Mouse (Mus musculus) G1E-ER4 (cell line): Measurements from ENCODE around the gene Rbm33. TPM values are rescaled to one million over a fixed set of nuclear protein-coding genes. Genes with fewer than 3 reads are reported as not detected.
A peak's percentile ranks its signal among the peaks of the same experiment; 100 is the strongest.

Experiments
- GATA1 ChIP-seq: IDR thresholded peaks from one replicate; pipeline ENCODE4 v1.8.0; 2012; ENCODE audit warnings: low read length, inconsistent platforms
- polyA plus RNA-seq: library from polyadenylated mRNA; stranded (reverse); fragments of >175 nt; gene quantifications from 2 replicates; pipeline ENCODE4 v1.2.3, GENCODE M21; 2012

Rbm33 gene
- polyA plus RNA-seq: 47.1 and 48.0 TPM in 2 replicates

DNA sequence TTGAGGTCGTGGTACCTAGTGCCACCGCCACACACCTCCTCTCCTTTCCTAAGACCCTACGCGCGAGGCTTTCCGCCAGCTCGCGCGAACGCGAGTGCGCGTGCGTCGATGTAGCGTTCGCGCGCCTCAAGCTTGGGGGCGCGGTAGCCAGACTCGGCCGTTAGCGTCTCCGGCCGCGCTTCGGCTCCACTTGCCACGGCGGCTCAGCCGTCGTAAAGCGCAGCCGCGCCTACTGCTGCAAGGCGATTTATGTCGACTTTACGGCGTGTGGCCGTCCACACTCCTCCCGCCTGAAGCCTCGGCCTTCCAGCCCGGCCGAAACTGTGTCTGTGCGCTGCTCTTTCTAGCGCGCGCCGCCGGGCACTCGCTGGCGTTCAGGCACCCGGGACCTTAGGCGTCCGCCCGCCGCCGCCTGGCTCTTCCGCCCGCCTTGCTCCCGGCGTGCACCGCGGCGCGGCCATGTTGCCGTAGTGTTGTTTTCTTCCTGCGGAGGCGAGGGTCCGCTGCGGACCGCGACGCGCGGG is at the start of gene Rbm33:
Rbm33 (plus strand) TSS at position 400 of the 524 bp plus-strand sequence.
- no peak for TF ChIP-seq GATA1

DNA sequence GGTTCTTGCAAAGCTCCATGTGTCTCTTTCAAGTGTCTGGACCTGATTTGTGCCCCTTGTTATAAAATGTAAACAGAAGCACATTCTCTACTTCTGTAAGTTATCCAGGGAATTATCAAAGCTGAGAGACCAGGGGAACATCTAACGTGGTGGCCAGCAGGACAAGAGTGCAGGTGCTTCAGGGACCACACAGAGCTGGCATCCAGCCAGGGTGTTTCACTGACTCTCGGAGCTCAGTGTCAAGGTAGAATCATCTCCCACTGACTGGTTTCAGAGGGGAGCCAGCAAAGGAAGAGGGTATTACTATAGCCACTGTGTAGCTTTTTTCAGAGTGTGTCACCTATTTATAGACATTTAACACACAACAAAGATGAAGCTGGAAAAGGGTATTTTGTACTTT is 49.3 kb upstream of the Rbm33 start:
- no peak for TF ChIP-seq GATA1

DNA sequence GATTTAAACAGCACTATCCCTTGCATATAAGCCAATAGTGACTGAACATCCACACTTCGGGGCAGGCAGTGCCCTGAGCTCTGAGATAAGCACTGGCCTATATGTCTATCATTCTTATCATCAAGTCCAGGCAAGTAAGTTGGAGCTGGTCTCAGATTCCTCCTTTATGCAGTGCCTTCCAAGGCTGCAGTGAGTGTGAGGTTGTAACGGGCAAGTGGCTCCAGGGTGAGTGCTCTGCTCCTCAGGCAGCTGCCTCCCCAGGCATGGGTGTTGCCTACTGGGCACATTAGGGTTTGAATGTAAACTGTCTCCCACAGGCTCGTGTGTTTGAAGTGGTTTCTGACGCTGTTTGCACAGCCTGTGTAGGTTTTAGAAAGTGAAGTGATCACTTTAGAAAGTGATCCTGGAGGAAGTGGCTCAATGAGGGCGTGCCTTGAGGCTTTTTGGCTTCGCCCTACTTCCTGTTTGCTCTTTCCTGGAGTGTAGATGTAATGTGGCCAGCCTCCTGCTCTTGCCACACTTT is 47.4 kb upstream of the Rbm33 start:
- peak; percentile 76 for TF ChIP-seq GATA1

DNA sequence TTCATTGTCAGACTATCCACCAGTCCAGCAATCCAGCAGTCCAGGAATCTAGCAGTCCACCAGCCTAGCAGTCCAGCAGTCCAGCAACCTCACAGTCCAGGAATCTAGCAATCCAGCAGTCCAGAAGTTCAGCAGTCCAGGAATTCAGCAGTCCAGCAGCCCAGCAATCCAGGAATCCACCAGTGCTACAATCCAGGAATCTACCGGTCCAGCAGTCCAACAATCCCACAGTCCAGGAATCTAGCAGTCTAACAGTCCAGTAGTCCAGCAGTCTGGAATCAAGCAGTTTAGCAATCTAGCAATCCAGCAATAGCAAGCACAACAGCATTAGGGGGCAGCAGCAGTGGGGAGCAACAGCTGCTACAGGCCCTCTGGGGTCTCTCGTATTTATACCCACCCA is 44.1 kb upstream of the Rbm33 start:
- no peak for TF ChIP-seq GATA1

DNA sequence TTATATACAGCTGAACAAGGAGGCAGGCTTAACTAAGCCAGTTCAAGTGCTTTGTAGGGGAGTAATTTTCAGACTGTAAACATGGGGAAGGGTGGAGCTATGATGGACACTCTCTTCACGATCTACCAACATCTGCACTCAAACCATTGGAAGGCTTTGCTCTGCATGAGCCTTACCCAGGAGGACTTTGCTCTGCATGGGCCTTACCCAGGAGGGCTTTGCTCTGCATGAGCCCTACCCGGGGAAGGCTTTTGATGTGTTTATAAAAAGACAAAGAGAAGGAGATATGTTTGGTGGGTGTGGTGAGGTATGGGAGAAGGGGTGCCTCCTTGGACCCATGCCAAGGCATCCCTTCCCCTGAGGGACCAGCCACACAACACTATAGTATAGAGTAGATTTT is 39.6 kb upstream of the Rbm33 start:
- TF ChIP-seq GATA1: no peak

DNA sequence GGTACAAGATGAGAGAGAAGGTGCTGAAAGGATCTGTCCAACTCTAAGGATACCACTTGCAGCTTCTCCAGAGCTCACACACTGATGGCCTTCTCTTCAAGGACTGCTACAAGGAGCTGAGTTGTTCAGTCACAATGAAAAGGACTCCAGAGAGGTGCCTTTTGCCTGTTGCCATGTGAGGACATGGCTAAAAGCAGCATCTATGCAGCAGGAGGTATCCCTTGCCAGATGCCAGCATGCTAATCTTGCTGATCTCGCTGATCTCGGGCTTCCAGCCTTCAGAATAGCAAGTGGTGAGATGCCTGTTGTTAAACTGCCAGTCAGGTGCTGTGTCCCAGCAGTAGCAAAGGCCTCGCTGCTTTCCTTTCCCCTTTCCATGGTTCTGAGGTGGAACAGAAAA is 27.8 kb upstream of the Rbm33 start:
- no peak for TF ChIP-seq GATA1

DNA sequence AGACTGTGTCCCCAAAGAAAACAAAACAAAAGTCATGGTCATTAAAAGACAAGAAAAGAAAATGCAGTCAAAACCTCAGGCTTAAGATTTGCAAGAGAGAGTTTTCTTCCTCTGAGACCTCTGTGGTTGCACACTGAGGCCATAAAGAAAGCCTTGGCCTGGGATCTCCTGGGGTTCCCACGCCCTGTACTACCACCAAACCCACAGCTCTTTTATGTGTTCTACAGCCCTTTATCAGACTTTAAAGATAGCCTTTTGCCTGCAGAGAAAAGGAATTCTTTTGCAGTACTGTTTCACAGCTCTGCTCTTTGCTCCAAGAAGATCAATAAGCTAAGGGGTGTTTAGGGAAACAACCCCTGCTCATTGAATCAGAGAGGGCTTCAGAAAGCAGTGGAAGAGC is 26.3 kb upstream of the Rbm33 start:
- TF ChIP-seq GATA1: no peak

DNA sequence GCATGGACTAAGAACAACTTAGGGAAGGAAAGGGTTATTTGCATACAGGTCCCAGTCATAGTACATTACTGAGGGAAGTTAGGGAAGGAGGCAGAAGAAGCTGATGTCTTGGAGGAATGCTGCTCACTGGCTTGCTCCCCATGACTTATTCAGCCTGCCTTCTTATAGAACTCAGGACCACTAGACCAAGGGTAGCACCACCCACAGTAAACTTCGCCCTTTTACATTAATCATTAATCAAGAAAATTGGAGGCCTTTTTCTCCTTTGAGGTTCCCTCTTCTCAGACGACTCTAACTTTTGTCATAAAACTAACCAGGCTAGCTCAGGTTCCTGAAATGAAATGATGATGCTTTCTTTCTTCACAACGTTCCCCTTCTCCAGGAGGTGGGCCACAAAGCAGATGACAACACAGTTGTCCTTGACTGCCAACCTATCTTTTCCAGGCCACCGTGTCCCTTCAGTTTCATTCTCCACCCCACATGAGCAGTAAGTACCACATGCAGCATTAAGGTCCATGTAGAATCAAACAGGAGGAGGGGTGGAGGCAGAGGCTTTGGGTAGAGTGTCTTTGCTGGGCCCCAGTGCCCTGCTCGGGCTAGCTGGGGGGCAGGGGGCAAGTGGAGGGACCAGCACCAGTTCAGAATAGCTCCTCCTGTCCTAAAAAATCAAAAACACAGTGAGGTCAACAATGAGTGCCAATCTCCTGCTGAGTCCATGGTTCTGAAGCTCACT is 25.6 kb upstream of the Rbm33 start:
- no peak for TF ChIP-seq GATA1

DNA sequence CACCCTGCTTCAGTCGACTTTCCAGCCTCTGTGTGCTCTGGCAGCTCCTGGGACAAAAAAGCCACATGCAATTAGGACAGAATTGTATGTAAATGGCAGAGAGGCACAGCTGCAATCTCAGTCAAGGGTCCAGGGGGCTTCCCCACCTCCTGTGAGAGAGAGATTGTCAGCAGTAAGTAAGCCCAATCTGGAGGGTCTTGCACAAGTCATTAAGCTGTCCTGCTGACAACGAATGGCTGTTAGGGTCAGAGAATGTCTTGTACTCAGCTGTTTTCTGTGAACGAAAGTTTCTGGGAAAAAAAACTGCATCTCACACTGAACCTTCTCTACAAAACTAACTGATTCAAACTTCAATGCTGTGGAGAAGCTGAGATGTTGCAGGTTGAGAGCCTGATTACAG is 24.6 kb upstream of the Rbm33 start:
- no peak for TF ChIP-seq GATA1

DNA sequence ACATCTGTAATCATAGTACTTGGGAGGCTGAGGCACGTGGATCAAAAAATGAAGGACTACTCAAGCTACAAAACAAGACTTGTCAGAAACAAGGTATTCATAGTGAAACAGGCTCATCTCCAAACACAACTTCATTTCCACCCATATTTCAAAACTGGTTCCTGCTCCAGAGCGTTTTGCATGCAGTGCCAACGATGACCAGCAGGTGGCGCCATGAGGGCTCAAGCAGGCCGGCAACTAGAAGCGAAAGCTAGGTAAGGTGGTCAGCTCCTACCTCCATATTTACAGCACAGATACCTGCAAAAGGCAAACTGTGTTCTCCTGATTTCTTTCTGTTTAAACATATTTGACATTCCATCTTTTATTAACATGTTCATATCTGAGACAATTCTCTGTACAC is 22.9 kb upstream of the Rbm33 start:
- no peak for TF ChIP-seq GATA1

DNA sequence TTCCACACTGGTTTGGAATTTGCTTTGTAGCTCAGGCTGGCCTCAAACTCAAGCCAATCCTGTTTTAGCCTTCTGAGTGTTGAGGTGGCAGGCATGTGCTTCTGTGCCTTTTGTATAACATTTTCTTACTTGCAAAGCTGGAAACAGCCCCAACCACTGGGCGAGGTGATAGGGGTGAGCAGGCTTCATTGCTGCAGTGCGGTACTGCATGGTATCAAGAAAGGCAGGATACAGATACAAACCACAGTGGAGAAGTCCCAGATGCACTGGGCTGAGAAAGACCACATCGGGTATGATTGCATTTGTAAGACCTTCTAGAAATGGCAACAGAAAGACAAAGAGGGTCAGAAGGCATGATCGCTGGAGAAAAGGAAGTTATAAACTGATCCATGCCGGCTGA is 18.8 kb upstream of the Rbm33 start:
- no peak for TF ChIP-seq GATA1

DNA sequence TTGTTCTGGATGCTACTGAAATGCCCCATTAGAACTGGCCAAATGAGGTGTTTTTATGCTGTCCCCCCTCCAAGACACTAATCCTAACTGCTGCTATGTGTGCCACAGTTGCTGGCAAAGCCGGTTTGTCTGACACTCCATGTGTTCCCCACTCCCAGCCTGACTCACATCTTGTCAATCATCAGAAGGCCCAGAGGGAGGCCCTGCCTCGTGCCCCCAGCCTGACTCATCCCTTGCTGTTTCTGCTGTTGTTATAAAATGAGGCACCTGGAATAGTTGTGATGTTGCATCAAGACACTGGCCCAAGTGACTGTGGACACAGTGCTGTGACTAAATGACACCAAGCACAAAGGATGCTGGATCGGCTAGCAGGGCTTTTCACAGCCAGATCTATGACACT is 18.2 kb upstream of the Rbm33 start:
- no peak for TF ChIP-seq GATA1

DNA sequence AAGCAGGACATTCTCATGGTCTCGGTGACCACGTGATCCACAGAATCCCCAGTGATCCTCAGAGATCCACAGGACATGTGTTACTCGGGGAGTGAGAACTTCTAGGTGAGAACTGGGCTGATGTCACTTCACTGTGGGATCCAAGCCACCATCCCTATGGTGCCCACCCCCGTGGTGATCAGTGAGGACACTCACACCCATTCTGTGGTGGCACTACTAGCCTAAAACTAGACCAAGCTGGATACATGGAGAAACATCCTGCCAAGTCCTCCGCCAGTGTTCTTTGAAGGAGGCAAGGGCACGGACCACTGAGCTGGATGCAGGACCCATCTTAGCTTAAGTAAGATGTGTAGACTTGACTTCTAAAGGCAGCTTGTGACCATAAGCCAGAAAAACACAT is 17.6 kb upstream of the Rbm33 start:
- TF ChIP-seq GATA1: no peak

DNA sequence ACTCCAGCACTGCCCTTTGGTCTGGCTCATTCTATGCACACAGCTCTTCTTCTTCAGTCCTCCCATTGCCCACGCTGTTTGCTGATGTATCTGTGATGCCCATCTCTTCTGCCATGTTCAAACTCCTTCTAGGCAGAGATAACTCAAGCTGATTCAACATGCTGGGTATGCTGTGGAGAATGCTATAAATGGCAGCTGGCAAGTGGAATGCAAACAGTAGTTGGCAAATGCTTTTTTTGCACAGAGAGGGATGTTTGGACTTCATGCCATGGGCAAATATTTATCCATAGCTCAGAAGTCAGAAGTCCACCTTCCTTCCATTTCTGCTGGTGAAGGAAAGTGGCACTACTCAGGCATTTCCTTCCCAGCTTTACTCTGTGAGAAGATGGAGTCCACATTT is 14.2 kb upstream of the Rbm33 start:
- no peak for TF ChIP-seq GATA1

DNA sequence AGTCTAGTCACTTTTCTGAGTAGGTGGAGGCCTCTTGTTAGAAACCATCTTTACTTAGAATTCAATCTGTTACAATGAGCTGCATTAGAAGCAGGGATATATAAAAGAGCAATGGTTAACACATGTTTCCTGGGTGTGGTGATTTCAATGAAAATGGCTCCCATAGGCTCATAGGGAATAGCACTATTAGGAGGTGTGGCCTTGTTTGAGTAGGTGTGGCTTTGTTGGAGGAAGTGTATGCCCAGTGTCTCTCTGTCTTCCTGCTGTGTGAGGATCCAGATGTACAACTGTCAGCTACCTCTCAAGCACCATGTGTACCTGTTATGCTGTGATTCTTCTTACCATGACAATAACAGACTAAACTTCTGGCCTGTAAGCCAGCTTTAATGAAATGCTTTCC is 12.4 kb upstream of the Rbm33 start:
- TF ChIP-seq GATA1: no peak

DNA sequence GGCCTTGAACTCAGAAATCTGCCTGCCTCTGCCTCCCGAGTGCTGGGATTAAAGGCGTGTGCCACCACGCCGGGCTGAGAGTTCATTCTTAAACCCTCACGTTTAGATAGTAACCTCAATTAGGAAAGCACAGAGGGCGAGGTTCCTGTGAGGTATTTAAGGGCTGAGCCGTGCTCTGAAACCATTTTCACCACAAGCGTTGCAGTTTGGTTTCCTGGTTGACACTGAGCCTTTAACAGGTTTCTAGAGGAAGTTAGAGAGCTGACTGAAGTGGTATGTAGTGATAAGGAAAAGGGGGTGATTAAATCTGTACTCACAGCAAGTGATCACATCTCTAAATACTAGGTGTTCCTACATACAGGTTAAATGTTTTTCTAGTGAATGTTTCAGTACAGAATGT is 1.4 kb upstream of the Rbm33 start:
- no peak for TF ChIP-seq GATA1

DNA sequence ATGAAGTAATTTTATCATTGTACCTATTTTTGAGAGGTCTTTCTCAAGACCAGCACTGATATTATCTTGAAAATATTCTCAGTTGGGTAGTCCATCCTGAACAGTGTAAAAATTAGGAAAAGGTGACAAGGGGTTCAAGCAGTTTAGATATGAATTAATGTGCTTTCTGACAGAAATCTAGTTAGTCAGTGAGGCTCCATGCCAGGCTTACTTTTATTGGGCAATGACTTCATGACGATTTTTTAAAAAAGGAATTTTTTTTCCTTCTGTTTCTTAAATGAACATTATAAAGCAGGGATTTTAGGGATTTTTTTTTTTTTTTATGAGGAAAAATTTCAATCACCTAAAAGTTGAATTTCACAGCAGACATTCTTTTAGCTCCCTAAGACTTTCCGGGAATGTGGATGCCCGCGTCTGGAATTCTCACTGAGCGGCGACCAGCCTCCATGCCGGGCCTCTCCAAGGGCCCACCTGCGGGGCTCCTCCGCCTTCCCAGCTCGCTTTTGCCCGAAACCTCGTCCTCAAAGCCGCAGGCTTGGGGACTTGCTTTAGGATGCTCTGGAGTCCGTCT is 685 bp upstream of the Rbm33 start:
- no peak for TF ChIP-seq GATA1

DNA sequence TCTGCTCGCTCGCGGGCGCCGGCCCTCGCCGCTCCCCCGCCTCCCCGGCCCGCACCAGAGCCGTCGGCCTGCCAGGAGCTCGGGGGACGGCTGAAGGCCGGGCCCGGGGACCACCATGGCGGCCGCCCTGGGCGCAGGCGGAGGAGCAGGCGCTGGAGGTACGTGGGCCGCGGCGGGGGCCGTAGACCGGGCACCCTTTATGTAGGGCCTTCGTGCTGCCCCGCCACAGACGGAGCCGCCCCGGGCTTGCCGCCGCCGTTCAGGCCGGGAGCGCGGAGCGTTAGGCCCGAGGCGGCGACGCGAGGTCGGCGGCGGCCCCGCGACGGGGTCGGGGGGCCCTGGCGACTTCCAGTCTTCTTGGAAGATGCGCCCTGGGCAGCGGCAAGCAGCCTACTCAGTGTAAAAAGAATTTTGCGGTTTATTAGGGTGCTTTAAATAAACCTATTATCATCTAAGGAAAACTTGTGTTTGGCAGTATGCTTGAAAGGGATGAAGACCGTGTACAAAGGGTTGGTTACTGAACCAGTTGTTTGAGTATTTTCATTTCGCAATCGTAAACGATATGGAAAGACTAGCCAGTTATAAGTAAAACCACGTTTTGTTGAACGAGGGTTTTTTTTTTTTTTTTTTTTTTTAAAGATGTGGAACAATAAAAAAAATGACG is 464 bp downstream of the Rbm33 start:
- no peak for TF ChIP-seq GATA1
